Mouse (Mus musculus) heart, adult 9 months (tissue): ENCODE data around the gene Resf1.
"Not testable (repeated sequence)": the region's sequence is repeated elsewhere in the genome, so short reads cannot be mapped to it uniquely, and the experiment has no call there.

ENCODE experiments used
- DNase-seq, 2 experiments: peaks; one replicate each; pipeline ENCODE4 v3.0.0; 2022; ENCODE audit warnings: low spot score in 2 of 2

Resf1 gene

GRCm38 (mm10) chr6:149344372-149344771 lies 35.2 kb downstream of the Resf1 start:
- DNase-seq, result no peak

DNA sequence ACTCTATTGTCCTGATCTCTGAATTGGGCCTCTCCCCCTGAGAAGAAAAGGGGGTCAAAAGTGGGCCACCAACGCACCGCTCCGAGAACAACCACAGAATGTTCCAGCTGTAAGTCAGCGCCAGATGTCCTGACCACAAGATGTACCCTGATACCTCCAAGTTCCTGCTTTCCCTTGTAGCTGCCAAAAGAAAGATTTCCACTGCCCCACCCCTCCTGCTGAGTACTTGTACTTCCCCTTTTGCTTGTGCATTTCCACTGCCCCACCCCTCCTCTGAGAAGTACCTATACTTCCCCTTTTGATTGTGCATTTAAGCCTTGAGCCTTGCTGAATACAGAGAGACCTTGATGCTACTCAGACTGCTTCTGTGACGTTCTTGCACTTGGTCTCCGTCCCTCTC lies 39.0 kb downstream of the Resf1 start:
- DNase-seq, result not testable (repeated sequence)

DNA sequence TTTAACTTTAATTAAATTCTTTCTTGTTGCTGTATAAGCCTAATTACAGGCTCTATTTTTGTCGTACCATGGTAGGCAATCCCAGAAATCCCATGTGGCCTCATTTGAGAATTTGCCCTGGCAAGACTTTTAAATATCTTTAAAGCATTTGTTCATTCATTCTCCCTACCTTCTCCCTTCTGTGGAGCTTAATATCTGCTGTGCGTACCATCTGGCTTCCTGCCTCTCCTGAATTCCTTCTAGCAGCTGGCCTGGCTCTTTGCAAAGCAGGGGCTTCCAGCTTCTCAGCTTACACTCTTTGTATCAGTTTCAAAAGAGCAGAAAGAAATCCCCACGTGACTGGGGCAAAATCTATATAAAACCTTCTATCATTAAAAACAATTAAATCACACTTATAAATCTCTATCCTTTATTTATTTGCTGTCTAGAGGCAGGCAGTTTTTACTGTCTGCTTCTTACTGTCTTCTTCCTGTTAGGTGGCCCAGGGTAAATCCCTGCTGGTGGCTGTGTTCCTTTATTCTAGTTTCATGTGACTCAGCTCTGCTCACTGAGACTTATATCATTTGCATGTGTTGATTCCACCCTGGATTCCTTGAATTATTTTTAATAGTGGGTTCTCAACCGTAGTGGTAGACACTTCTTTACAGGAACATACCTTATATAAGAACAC lies 45.7 kb downstream of the Resf1 start:
- DNase-seq, result no peak

GRCm38 (mm10) chr6:149355799-149356198 lies 46.6 kb downstream of the Resf1 start:
- not testable (repeated sequence) for DNase-seq

DNA sequence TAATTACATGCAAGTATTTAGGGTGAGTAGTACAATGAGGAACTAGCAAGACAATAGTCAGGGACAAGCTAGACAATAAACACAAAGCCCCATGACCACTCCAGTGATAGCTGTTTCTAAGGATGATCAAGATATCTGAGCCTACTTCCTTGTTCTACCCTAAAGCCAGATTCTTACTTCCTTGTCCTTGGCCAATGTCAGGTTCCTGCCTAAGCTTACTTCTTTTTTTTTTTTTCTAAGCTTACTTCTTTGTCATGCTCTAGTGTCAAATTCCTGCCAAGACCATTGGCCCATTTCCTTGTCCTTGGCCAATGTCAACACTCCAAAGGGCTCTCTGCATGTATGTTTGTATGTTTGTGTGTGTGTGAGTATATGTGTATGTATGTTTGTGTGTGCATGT lies 47.9 kb downstream of the Resf1 start:
- no peak for DNase-seq

GRCm38 (mm10) chr6:149362533-149362932 lies 53.3 kb downstream of the Resf1 start:
- DNase-seq, result not testable (repeated sequence)

DNA sequence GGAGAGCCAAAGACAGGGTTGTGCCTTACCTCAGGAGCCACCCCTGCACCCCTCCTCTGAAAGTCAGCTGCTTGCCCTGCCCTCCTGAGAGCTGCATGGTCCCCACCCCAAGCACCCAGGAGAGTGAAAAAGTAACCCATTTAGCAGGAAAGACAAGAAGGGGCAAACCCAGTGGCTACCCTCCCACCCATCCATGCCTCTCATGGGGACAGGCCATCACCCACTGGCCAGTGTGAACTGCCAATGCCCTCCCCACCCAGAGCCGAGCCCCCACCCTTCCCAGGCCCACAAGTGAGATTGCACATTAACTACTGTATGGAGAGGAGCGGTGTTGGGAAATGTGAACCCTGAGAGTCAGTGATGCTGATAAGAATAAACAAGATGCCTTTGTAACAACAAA lies 56.8 kb downstream of the Resf1 start:
- not testable (repeated sequence) for DNase-seq

DNA sequence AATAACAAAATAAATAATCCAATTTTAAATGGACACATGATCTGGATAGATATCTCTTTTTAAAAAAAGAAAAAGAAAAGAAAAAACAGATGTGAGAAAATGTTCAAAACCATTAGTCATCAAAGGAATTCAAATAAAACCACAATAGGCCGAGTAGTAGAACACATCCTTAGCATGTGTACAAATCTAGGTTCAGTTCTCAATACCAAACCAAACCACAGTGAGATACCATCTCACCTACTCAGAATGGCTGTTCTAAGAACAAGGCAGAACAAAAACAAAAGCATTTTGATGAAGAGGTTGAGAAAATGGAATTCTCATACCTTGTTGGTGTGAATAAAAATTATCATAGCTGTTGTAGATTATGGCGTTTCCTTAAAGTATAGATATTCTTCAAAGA lies 57.2 kb downstream of the Resf1 start:
- DNase-seq, result no peak

- peak; percentile 54 to 77 for DNase-seq
Measured at GRCm38 (mm10) chr6:149374986-149375457, 65.8 kb downstream of the Resf1 start.

- no peak for DNase-seq
Measured at GRCm38 (mm10) chr6:149383531-149383930, 74.3 kb downstream of the Resf1 start.
